Mouse (Mus musculus) intestine, postnatal 0 days (tissue): ENCODE results near the gene Magix. TPM values are rescaled to one million over a fixed set of nuclear protein-coding genes. Genes with fewer than 3 reads are reported as not detected.

Source experiments
- ATAC-seq: fragments of 200-750 bp; cut with Nextera tagmentation; 2 replicates; pipeline ENCODE4 v1.8.0; 2017; ENCODE audit warnings: mild to moderate bottlenecking, moderate TSS enrichment, moderate library complexity
- H3K27ac ChIP-seq: fragments of 300-500 bp; sonication (generic); 2 replicates; pipeline ENCODE4 v1.5.1; 2014; ENCODE audit warnings: mild to moderate bottlenecking, low read depth, low read length, moderate library complexity
- H3K27me3 ChIP-seq: fragments of 300-500 bp; sonication (generic); replicated peaks from 2 replicates; pipeline ENCODE4 v1.6.1; 2014; ENCODE audit warnings: low read length, mixed read lengths; ENCODE audit not compliant: control insufficient read depth, insufficient read depth
- H3K36me3 ChIP-seq: fragments of 300-500 bp; sonication (generic); 2 replicates; pipeline ENCODE4 v1.6.1; 2014; ENCODE audit warnings: mild to moderate bottlenecking, moderate library complexity; ENCODE audit not compliant: control insufficient read depth, insufficient read depth
- H3K4me1 ChIP-seq: fragments of 300-500 bp; sonication (generic); replicated peaks from 2 replicates; pipeline ENCODE4 v1.6.1; 2014; ENCODE audit warnings: antibody characterized with exemption, low read length, mixed read lengths; ENCODE audit not compliant: control insufficient read depth, insufficient read depth
- H3K4me2 ChIP-seq: fragments of 300-500 bp; sonication (generic); replicated peaks from 2 replicates; pipeline ENCODE4 v1.6.1; 2014; ENCODE audit warnings: low read depth, mild to moderate bottlenecking, moderate library complexity
- H3K4me3 ChIP-seq: fragments of 300-500 bp; sonication (generic); 2 replicates; pipeline ENCODE4 v1.5.1; 2014; ENCODE audit warnings: low read depth, low read length
- H3K9ac ChIP-seq: fragments of 300-500 bp; sonication (generic); 2 replicates; pipeline ENCODE4 v1.6.1; 2014; ENCODE audit warnings: mild to moderate bottlenecking, low read depth, low read length
- H3K9me3 ChIP-seq: fragments of 300-500 bp; sonication (generic); 2 replicates; pipeline ENCODE4 v1.6.1; 2016; ENCODE audit warnings: mixed run types; ENCODE audit not compliant: control insufficient read depth
- CTCF ChIP-seq: sonication (generic); IDR thresholded peaks from 2 replicates; pipeline ENCODE4 v1.5.1; 2016; ENCODE audit warnings: low read depth, mild to moderate bottlenecking, control low read depth, antibody characterized with exemption, moderate library complexity
- WGBS: fragments of 180-500 bp; shearing (Covaris S2); extraction: QIAGEN DNeasy Blood & Tissue Kit; methylation state at CpG from one replicate; pipeline ENCODE4 v1.1.7; 2014; 5-methylcytosine and 5-hydroxymethylcytosine counted together
- polyA plus RNA-seq: library from polyadenylated mRNA; unstranded; fragments of >200 nt; fragmentation: Nextera tagmentation; extraction: Ambion mirVana; gene quantifications from 2 replicates; pipeline ENCODE4 v1.2.1, GENCODE M21; 2015

Gene Magix
- polyA plus RNA-seq, 1 experiment from 2014 or later: 1.4 TPM

- peak within 1 kb of the TSS; percentile 51 for H3K4me3 ChIP-seq
- 28% methylated on average over 35 of the region's 36 CpGs for WGBS
- H3K4me2 ChIP-seq: peak within 1 kb of the TSS; percentile 67
- ATAC-seq: peak; percentile 52
- H3K36me3 ChIP-seq: peaks cover 10% of the 10 kb centered on the region; the same call in 1 of the 2 replicates
- no peaks in the 10 kb centered on the region for H3K4me1 ChIP-seq
- peak within 1 kb of the TSS; percentile 60 for H3K27ac ChIP-seq
- no peaks in the 10 kb centered on the region for H3K9me3 ChIP-seq
- no peak for TF ChIP-seq CTCF
- H3K27me3 ChIP-seq: no peaks in the 10 kb centered on the region
- H3K9ac ChIP-seq: peak within 1 kb of the TSS; percentile 60
Measured at GRCm38 (mm10) chrX:7670921-7671623, 10.0 kb downstream of the Magix start, which contains the start of gene Plp2. Gene Plp2 (minus strand): TSS chrX:7671390.

GRCm38 (mm10) chrX:7670390-7670881 is 10.6 kb downstream of the Magix start:
- H3K4me2 ChIP-seq: peak overlapping the region; percentile 67
- peak; percentile 61 for ATAC-seq
- no peaks in the 10 kb centered on the region for H3K27me3 ChIP-seq
- 20% methylated on average over 18 of the region's 19 CpGs for WGBS
- H3K4me1 ChIP-seq: no peaks in the 10 kb centered on the region
- TF ChIP-seq CTCF: no peak
- H3K36me3 ChIP-seq: peaks cover 10% of the 10 kb centered on the region; the same call in 1 of the 2 replicates
- H3K4me3 ChIP-seq: peak overlapping the region; percentile 51
- peak overlapping the region; percentile 60; the same call in 1 of the 2 replicates for H3K9ac ChIP-seq
- H3K9me3 ChIP-seq: no peaks in the 10 kb centered on the region
- H3K27ac ChIP-seq: peak overlapping the region; percentile 60

- WGBS: 71% methylated on average over 21 of the region's 21 CpGs
Measured at GRCm38 (mm10) chrX:7665739-7666502, 15.1 kb downstream of the Magix start.

GRCm38 (mm10) chrX:7664791-7665190 is 16.3 kb downstream of the Magix start:
- H3K9ac ChIP-seq: no peak overlapping the region
- 86% methylated on average over 11 of the region's 11 CpGs for WGBS
- peaks cover 13% of the 10 kb centered on the region; the same call in 1 of the 2 replicates for H3K36me3 ChIP-seq
- H3K4me2 ChIP-seq: no peak overlapping the region
- H3K4me1 ChIP-seq: no peaks in the 10 kb centered on the region
- ATAC-seq: no peak
- H3K9me3 ChIP-seq: no peaks in the 10 kb centered on the region
- no peaks in the 10 kb centered on the region for H3K27me3 ChIP-seq
- no peak overlapping the region for H3K4me3 ChIP-seq
- no peak for TF ChIP-seq CTCF
- no peak overlapping the region for H3K27ac ChIP-seq

More at GRCm38 (mm10) chrX:7665739-7666502, 15.1 kb downstream of the Magix start:
- H3K9ac ChIP-seq: no peak overlapping the region
- H3K9me3 ChIP-seq: no peaks in the 10 kb centered on the region
- no peak overlapping the region for H3K4me2 ChIP-seq
- H3K27ac ChIP-seq: no peak overlapping the region
- peaks cover 13% of the 10 kb centered on the region; the same call in 1 of the 2 replicates for H3K36me3 ChIP-seq
- H3K4me3 ChIP-seq: no peak overlapping the region
- ATAC-seq: no peak
- no peaks in the 10 kb centered on the region for H3K4me1 ChIP-seq
- H3K27me3 ChIP-seq: no peaks in the 10 kb centered on the region
- no peak for TF ChIP-seq CTCF

- H3K4me1 ChIP-seq: no peaks in the 10 kb centered on the region
- H3K4me2 ChIP-seq: no peak overlapping the region
- no peak for ATAC-seq
- H3K4me3 ChIP-seq: no peak overlapping the region
- 68% methylated on average over 3 of the region's 3 CpGs for WGBS
- H3K9ac ChIP-seq: no peak overlapping the region
- H3K9me3 ChIP-seq: no peaks in the 10 kb centered on the region
- H3K27me3 ChIP-seq: no peaks in the 10 kb centered on the region
- no peak overlapping the region for H3K27ac ChIP-seq
- no peak for TF ChIP-seq CTCF
- H3K36me3 ChIP-seq: peaks cover 13% of the 10 kb centered on the region; the same call in 1 of the 2 replicates
Measured at GRCm38 (mm10) chrX:7662936-7663335, 18.1 kb downstream of the Magix start.

GRCm38 (mm10) chrX:7661086-7661485 is 20.0 kb downstream of the Magix start:
- Histone ChIP-seq H3K27ac (no peak overlapping the region), H3K4me3 (no peak overlapping the region), H3K9me3 (no peaks in the 10 kb centered on the region), H3K36me3 (peaks cover 3% of the 10 kb centered on the region; the same call in 1 of the 2 replicates), H3K27me3 (no peaks in the 10 kb centered on the region), H3K4me2 (no peak overlapping the region), H3K9ac (no peak overlapping the region), H3K4me1 (no peaks in the 10 kb centered on the region)
- TF ChIP-seq CTCF: no peak
- ATAC-seq: no peak
- 78% methylated on average over 4 of the region's 4 CpGs for WGBS
